Mouse (Mus musculus): ENCODE measurements around the gene Rinl. TPM values are rescaled to one million over a fixed set of nuclear protein-coding genes. Genes with fewer than 3 reads are reported as not detected.

Rinl gene
- polyA plus RNA-seq, 1 experiment from 2014 or later: 1.9 TPM

DNA sequence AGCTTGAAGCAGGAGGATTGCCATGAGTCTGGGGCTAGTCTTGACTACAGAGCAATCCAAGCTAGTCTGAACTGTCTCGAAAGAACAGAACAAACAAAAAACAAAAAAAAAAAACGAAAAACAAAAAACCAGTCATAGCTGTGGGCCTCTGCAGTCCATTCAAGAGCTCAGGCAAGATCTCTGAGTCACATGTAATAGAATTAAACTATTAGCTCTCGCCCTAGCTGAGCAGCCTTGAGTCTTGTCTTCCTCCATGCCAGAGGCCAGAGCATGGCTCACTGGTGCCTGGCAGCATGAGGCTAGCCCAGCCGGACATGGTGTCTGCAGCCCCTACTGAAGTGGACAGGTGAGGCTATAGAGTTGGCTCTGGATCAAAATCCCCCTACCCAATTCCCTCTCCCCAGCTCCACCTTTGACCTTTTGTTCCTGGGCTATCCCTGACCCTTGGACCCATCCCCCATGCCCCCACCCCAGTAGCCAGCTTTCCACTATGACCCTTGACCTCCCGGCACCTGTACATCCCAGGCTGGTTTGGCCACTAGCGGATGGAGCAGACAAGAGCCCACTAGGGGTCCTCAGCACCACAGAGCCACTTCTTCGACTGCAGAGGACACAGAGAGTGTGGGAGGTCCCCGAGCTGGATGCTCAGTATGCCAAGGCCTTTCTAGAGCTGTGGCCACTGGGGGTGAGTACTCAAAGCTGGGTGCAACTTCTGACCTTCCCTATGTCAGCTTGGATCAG lies 1.5 kb downstream of the Rinl start:
- 50% methylated on average over 8 of the region's 8 CpGs for WGBS
- ATAC-seq (ENCODE audit: low FRiP score): peak; percentile 40; the same call in 1 of the 2 replicates

GRCm38 (mm10) chr7:28791706-28792105 lies 2.9 kb downstream of the Rinl start:
- Histone ChIP-seq H3K4me1 (ENCODE audit: control insufficient read depth, insufficient read depth, low read length) (no peaks in the 10 kb centered on the region), H3K27ac (ENCODE audit: low read depth, low read length) (no peak overlapping the region), H3K27me3 (ENCODE audit: control insufficient read depth, insufficient read depth, low read length) (no peaks in the 10 kb centered on the region), H3K4me2 (no peak overlapping the region), H3K9me3 (ENCODE audit: control insufficient read depth, low read length) (no peaks in the 10 kb centered on the region), H3K36me3 (ENCODE audit: control insufficient read depth, insufficient read depth, low read length) (no peaks in the 10 kb centered on the region), H3K4me3 (ENCODE audit: low read depth, low read length) (no peak overlapping the region), H3K9ac (ENCODE audit: low read length) (no peak overlapping the region)
- ATAC-seq (ENCODE audit: low FRiP score): no peak
- DNase-seq (ENCODE audit: low spot score, missing footprints): no peak

More for the DNA sequence above, 1.5 kb downstream of the Rinl start:
- Histone ChIP-seq H3K4me3 (ENCODE audit: low read depth, low read length) (no peak overlapping the region), H3K27ac (ENCODE audit: low read depth, low read length) (no peak overlapping the region), H3K4me1 (ENCODE audit: control insufficient read depth, insufficient read depth, low read length) (no peaks in the 10 kb centered on the region), H3K27me3 (ENCODE audit: control insufficient read depth, insufficient read depth, low read length) (no peaks in the 10 kb centered on the region), H3K36me3 (ENCODE audit: control insufficient read depth, insufficient read depth, low read length) (no peaks in the 10 kb centered on the region), H3K9ac (ENCODE audit: low read length) (no peak overlapping the region), H3K4me2 (no peak overlapping the region), H3K9me3 (ENCODE audit: control insufficient read depth, low read length) (no peaks in the 10 kb centered on the region)
- DNase-seq (ENCODE audit: low spot score, missing footprints): no peak

- Histone ChIP-seq H3K27me3 (ENCODE audit: control insufficient read depth, insufficient read depth, low read length) (no peaks in the 10 kb centered on the region), H3K9ac (ENCODE audit: low read length) (no peak overlapping the region), H3K27ac (ENCODE audit: low read depth, low read length) (no peak overlapping the region), H3K36me3 (ENCODE audit: control insufficient read depth, insufficient read depth, low read length) (no peaks in the 10 kb centered on the region), H3K9me3 (ENCODE audit: control insufficient read depth, low read length) (no peaks in the 10 kb centered on the region), H3K4me3 (ENCODE audit: low read depth, low read length) (no peak overlapping the region), H3K4me1 (ENCODE audit: control insufficient read depth, insufficient read depth, low read length) (peaks cover 2% of the 10 kb centered on the region; the same call in 1 of the 2 replicates), H3K4me2 (no peak overlapping the region)
- WGBS: 82% methylated on average over 13 of the region's 14 CpGs
- DNase-seq (ENCODE audit: low spot score, missing footprints) (no peak), ATAC-seq (ENCODE audit: low FRiP score) (no peak)
These were observed 3.8 kb downstream of the Rinl start for GRCm38 (mm10) chr7:28792391-28793185.

DNA sequence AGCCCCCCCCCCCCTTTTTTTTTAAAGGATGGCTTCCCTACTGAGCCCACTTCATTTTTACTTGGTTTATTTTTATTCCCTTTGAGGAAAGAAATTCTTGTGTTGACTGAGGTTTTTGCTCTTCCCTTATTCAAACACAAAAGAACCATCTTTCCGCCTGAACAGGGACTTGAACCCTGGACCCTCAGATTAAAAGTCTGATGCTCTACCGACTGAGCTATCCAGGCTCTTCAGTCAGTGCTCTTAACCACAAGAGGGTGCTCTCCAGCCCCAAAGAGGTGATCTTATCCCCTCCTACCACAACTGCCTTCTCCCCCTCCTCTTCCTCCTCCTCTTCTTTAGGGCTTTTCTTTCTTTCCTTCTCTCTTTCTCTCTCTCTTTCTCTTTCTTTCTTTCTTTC lies 5.1 kb downstream of the Rinl start:
- no peaks in the 10 kb centered on the region for H3K9me3 ChIP-seq (ENCODE audit: control insufficient read depth, low read length)
- H3K4me1 ChIP-seq (ENCODE audit: control insufficient read depth, insufficient read depth, low read length): peaks cover 2% of the 10 kb centered on the region; the same call in 1 of the 2 replicates
- no peak overlapping the region for H3K9ac ChIP-seq (ENCODE audit: low read length)
- DNase-seq (ENCODE audit: low spot score, missing footprints) (no peak), ATAC-seq (ENCODE audit: low FRiP score) (no peak)
- H3K27ac ChIP-seq (ENCODE audit: low read depth, low read length): no peak overlapping the region
- no peaks in the 10 kb centered on the region for H3K36me3 ChIP-seq (ENCODE audit: control insufficient read depth, insufficient read depth, low read length)
- H3K4me3 ChIP-seq (ENCODE audit: low read depth, low read length): no peak overlapping the region
- no peak overlapping the region for H3K4me2 ChIP-seq
- WGBS: 31% methylated on average over 2 of the region's 2 CpGs
- no peaks in the 10 kb centered on the region for H3K27me3 ChIP-seq (ENCODE audit: control insufficient read depth, insufficient read depth, low read length)

DNA sequence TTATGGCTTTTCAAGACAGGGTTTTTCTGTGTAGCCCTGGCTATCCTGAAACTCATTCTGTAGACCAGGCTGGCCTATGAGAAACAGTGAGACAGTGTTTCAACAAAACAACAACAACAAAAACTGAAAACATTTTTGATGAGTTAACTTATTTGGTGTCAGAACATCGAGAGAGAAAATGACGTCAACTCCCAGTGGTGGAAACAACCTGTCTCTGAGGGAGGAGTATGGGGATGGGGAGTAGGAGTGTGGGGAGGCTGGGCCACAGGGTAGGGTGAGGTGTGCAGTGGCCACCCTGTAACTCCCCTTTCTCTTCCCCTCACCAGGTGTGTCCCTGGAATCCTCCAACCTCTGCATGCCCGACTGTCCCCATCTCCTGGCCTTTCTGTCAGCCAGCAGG lies 5.7 kb downstream of the Rinl start:
- ATAC-seq (ENCODE audit: low FRiP score) (no peak), DNase-seq (ENCODE audit: low spot score, missing footprints) (no peak)
- no peak overlapping the region for H3K9ac ChIP-seq (ENCODE audit: low read length)
- 91% methylated on average over 3 of the region's 3 CpGs for WGBS
- H3K4me2 ChIP-seq: no peak overlapping the region
- peaks cover 2% of the 10 kb centered on the region; the same call in 1 of the 2 replicates for H3K4me1 ChIP-seq (ENCODE audit: control insufficient read depth, insufficient read depth, low read length)
- no peak overlapping the region for H3K4me3 ChIP-seq (ENCODE audit: low read depth, low read length)
- no peak overlapping the region for H3K27ac ChIP-seq (ENCODE audit: low read depth, low read length)
- no peaks in the 10 kb centered on the region for H3K36me3 ChIP-seq (ENCODE audit: control insufficient read depth, insufficient read depth, low read length)
- H3K27me3 ChIP-seq (ENCODE audit: control insufficient read depth, insufficient read depth, low read length): no peaks in the 10 kb centered on the region
- no peaks in the 10 kb centered on the region for H3K9me3 ChIP-seq (ENCODE audit: control insufficient read depth, low read length)

DNA sequence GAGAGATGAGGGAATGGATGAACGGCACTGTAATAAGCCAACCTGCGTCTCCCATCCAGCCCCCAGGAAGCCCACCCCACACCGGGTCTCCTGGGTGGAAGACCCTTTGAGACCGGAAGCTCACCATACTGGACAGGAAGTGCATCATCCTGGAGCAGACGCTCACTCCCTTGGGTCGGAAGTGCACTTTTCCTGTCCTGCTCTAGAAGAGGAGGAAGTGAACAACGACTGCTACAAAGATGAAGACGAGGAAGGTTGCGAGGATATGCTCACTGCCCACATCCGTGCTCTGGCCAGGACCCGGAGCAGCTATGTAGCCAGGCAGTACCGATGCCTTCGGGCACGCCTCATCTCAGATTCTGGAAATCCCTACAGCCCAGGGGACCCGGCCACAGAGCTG lies 7.1 kb downstream of the Rinl start:
- no peak overlapping the region for H3K27ac ChIP-seq (ENCODE audit: low read depth, low read length)
- no peak overlapping the region for H3K9ac ChIP-seq (ENCODE audit: low read length)
- no peak overlapping the region for H3K4me3 ChIP-seq (ENCODE audit: low read depth, low read length)
- peaks cover 2% of the 10 kb centered on the region; the same call in 1 of the 2 replicates for H3K4me1 ChIP-seq (ENCODE audit: control insufficient read depth, insufficient read depth, low read length)
- DNase-seq (ENCODE audit: low spot score, missing footprints) (no peak), ATAC-seq (ENCODE audit: low FRiP score) (0 out of 2 replicates have a peak, but pooled peaks have one; percentile 16)
- peak overlapping the region; percentile 9; the same call in 1 of the 2 replicates for H3K4me2 ChIP-seq
- 85% methylated on average over 15 of the region's 15 CpGs for WGBS
- no peaks in the 10 kb centered on the region for H3K9me3 ChIP-seq (ENCODE audit: control insufficient read depth, low read length)
- no peaks in the 10 kb centered on the region for H3K27me3 ChIP-seq (ENCODE audit: control insufficient read depth, insufficient read depth, low read length)
- H3K36me3 ChIP-seq (ENCODE audit: control insufficient read depth, insufficient read depth, low read length): no peaks in the 10 kb centered on the region

DNA sequence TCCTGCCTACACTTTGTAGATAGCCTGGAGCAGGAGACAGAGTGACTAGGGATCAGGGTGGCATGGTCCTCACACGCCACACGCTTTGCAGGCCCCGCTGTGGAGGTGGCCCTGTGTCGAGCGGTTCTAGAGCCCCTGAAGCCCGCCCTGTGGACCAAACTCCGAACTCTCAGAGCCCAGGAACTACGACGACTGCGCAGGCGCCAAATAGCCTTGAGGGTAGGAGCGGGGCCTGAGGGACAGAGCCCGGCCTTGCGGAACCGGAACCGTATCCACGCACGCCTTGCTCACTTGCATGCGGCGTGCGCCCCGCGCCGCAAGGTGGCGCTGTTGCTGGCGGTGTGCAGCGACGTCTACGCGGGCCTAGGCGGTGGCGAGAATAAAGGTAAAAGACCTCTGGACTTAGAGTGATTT lies 7.8 kb downstream of the Rinl start:
- H3K4me3 ChIP-seq (ENCODE audit: low read depth, low read length): peak overlapping the region; percentile 12; the same call in 1 of the 2 replicates
- peak; percentile 99 for DNase-seq (ENCODE audit: low spot score, missing footprints)
- no peaks in the 10 kb centered on the region for H3K9me3 ChIP-seq (ENCODE audit: control insufficient read depth, low read length)
- peak overlapping the region; percentile 44 for H3K9ac ChIP-seq (ENCODE audit: low read length)
- H3K27me3 ChIP-seq (ENCODE audit: control insufficient read depth, insufficient read depth, low read length): no peaks in the 10 kb centered on the region
- 11% methylated on average over 32 of the region's 32 CpGs for WGBS
- peaks cover 2% of the 10 kb centered on the region; the same call in 1 of the 2 replicates for H3K4me1 ChIP-seq (ENCODE audit: control insufficient read depth, insufficient read depth, low read length)
- H3K27ac ChIP-seq (ENCODE audit: low read depth, low read length): no peak overlapping the region
- H3K4me2 ChIP-seq: peak overlapping the region; percentile 29
- no peaks in the 10 kb centered on the region for H3K36me3 ChIP-seq (ENCODE audit: control insufficient read depth, insufficient read depth, low read length)
- peak; percentile 75 for ATAC-seq (ENCODE audit: low FRiP score)

DNA sequence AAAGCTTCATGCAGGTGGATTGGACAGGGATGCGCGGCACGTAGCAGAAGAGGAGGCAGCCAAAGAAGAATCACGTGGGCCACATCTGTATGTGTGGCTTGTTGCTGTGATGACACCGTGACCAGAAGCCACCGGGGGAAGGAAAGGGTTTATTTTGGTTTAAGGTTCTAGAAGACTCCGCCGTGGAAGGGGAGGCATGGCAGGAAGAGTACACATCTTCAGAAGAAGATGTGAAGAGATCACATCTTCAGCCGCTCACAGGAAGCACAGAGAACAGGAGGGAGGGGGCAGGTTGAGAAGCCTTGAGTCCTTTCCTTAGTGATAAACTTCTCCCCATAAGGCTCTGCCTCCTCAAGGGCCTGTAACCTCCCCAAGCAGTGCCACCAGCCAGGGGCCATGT lies 11.2 kb downstream of the Rinl start:
- Histone ChIP-seq H3K27me3 (ENCODE audit: control insufficient read depth, insufficient read depth, low read length) (no peaks in the 10 kb centered on the region), H3K4me2 (no peak overlapping the region), H3K9ac (ENCODE audit: low read length) (no peak overlapping the region), H3K4me1 (ENCODE audit: control insufficient read depth, insufficient read depth, low read length) (peaks cover 18% of the 10 kb centered on the region), H3K36me3 (ENCODE audit: control insufficient read depth, insufficient read depth, low read length) (no peaks in the 10 kb centered on the region), H3K9me3 (ENCODE audit: control insufficient read depth, low read length) (no peaks in the 10 kb centered on the region), H3K27ac (ENCODE audit: low read depth, low read length) (no peak overlapping the region), H3K4me3 (ENCODE audit: low read depth, low read length) (no peak overlapping the region)
- DNase-seq (ENCODE audit: low spot score, missing footprints) (no peak), ATAC-seq (ENCODE audit: low FRiP score) (no peak)
- WGBS: 96% methylated on average over 9 of the region's 9 CpGs

DNA sequence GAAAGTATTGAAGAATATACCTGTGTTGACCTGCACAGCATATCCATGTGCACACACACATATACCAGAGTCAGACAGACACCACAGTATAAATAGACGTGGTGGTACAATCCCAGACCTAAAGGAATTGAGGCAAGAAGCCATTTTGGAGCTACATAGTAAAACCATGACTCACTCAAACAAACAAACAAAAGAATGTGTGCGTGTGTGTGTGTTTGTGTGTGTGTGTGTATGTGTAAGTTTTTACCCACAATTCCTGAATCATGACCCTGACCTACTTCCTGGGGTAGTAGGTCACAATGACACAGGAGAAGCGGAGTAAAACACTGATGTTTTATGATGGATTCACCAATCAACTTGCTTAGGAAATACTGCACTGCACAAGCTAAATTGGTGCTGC lies 12.7 kb downstream of the Rinl start:
- H3K9ac ChIP-seq (ENCODE audit: low read length): no peak overlapping the region
- no peaks in the 10 kb centered on the region for H3K9me3 ChIP-seq (ENCODE audit: control insufficient read depth, low read length)
- ATAC-seq (ENCODE audit: low FRiP score) (no peak), DNase-seq (ENCODE audit: low spot score, missing footprints) (no peak)
- no peaks in the 10 kb centered on the region for H3K36me3 ChIP-seq (ENCODE audit: control insufficient read depth, insufficient read depth, low read length)
- 87% methylated on average over 3 of the region's 3 CpGs for WGBS
- H3K4me3 ChIP-seq (ENCODE audit: low read depth, low read length): no peak overlapping the region
- no peak overlapping the region for H3K4me2 ChIP-seq
- no peaks in the 10 kb centered on the region for H3K27me3 ChIP-seq (ENCODE audit: control insufficient read depth, insufficient read depth, low read length)
- peaks cover 18% of the 10 kb centered on the region for H3K4me1 ChIP-seq (ENCODE audit: control insufficient read depth, insufficient read depth, low read length)
- no peak overlapping the region; the same call in 1 of the 2 replicates for H3K27ac ChIP-seq (ENCODE audit: low read depth, low read length)

All from midbrain, embryonic 11.5 days (tissue).